Mouse (Mus musculus) forebrain, embryonic 11.5 days (tissue): ENCODE results near the gene Abi3. TPM values are rescaled to one million over a fixed set of nuclear protein-coding genes. Genes with fewer than 3 reads are reported as not detected.

Experiments
- ATAC-seq: fragments of 200-750 bp; cut with Nextera tagmentation; replicated peaks from 2 replicates; pipeline ENCODE4 v1.8.0; 2017; ENCODE audit warnings: moderate TSS enrichment; ENCODE audit not compliant: low FRiP score
- DNase-seq: peaks from one replicate; pipeline ENCODE4 v3.0.0-alpha.2; 2017; ENCODE audit warnings: low spot score
- H3K27ac ChIP-seq: fragments of 300-500 bp; sonication (generic); 2 replicates; pipeline ENCODE4 v1.5.1; 2014; ENCODE audit warnings: low read depth, low read length
- H3K27me3 ChIP-seq: fragments of 300-500 bp; sonication (generic); 2 replicates; pipeline ENCODE4 v1.6.1; 2014; ENCODE audit warnings: mild to moderate bottlenecking, low read length, mixed read lengths; ENCODE audit not compliant: control insufficient read depth, insufficient read depth
- H3K36me3 ChIP-seq: fragments of 300-500 bp; sonication (generic); 2 replicates; pipeline ENCODE4 v1.6.1; 2014; ENCODE audit warnings: mild to moderate bottlenecking, low read length, moderate library complexity, mixed read lengths; ENCODE audit not compliant: control insufficient read depth, insufficient read depth
- H3K4me1 ChIP-seq: fragments of 300-500 bp; sonication (generic); replicated peaks from 2 replicates; pipeline ENCODE4 v1.6.1; 2014; ENCODE audit warnings: low read length, mixed read lengths; ENCODE audit not compliant: control insufficient read depth, insufficient read depth
- H3K4me2 ChIP-seq: fragments of 300-500 bp; sonication (generic); 2 replicates; pipeline ENCODE4 v1.6.1; 2014; ENCODE audit warnings: low read depth, mild to moderate bottlenecking, low read length, moderate library complexity, mixed read lengths; ENCODE audit not compliant: severe bottlenecking
- H3K4me3 ChIP-seq: fragments of 300-500 bp; sonication (generic); 2 replicates; pipeline ENCODE4 v1.5.1; 2014; ENCODE audit warnings: low read depth, low read length
- H3K9ac ChIP-seq: fragments of 300-500 bp; sonication (generic); 2 replicates; pipeline ENCODE4 v1.6.1; 2014; ENCODE audit warnings: low read length
- H3K9me3 ChIP-seq: fragments of 300-500 bp; sonication (generic); 2 replicates; pipeline ENCODE4 v1.6.1; 2016; ENCODE audit warnings: low read length, mixed read lengths; ENCODE audit not compliant: control insufficient read depth
- WGBS: fragments of 180-500 bp; shearing (Covaris S2); extraction: QIAGEN DNeasy Blood & Tissue Kit; methylation state at CpG from one replicate; pipeline ENCODE4 v1.1.7; 2014; 5-methylcytosine and 5-hydroxymethylcytosine counted together
- polyA plus RNA-seq: library from polyadenylated mRNA; unstranded; fragments of >200 nt; fragmentation: Nextera tagmentation; extraction: Ambion mirVana; gene quantifications from 2 replicates; pipeline ENCODE4 v1.2.1, GENCODE M21; 2014

The Abi3 gene
- polyA plus RNA-seq, 1 experiment from 2014 or later: 1.1 TPM

GRCm38 (mm10) chr11:95860071-95860490 lies 17.8 kb upstream of the Abi3 start:
- no peak for DNase-seq
- no peaks in the 10 kb centered on the region for H3K27me3 ChIP-seq
- no peaks in the 10 kb centered on the region for H3K9me3 ChIP-seq
- no peaks in the 10 kb centered on the region for H3K36me3 ChIP-seq
- H3K27ac ChIP-seq: no peak overlapping the region
- H3K4me1 ChIP-seq: peaks cover 4% of the 10 kb centered on the region; the same call in 1 of the 2 replicates
- no peak for ATAC-seq
- H3K9ac ChIP-seq: peak overlapping the region; percentile 63
- peak overlapping the region; percentile 73 for H3K4me2 ChIP-seq
- peak overlapping the region; percentile 68 for H3K4me3 ChIP-seq
- WGBS: 44% methylated on average over 3 of the region's 3 CpGs

GRCm38 (mm10) chr11:95859468-95859855 lies 17.2 kb upstream of the Abi3 start:
- DNase-seq (peak; percentile 87), ATAC-seq (peak; percentile 69)
- H3K27ac ChIP-seq: peak overlapping the region; percentile 82; the same call in 1 of the 2 replicates
- peak overlapping the region; percentile 63 for H3K9ac ChIP-seq
- H3K36me3 ChIP-seq: no peaks in the 10 kb centered on the region
- peak overlapping the region; percentile 68 for H3K4me3 ChIP-seq
- under 1% methylated on average over 35 of the region's 35 CpGs for WGBS
- H3K4me1 ChIP-seq: peaks cover 4% of the 10 kb centered on the region; the same call in 1 of the 2 replicates
- peak overlapping the region; percentile 73 for H3K4me2 ChIP-seq
- H3K27me3 ChIP-seq: no peaks in the 10 kb centered on the region
- H3K9me3 ChIP-seq: no peaks in the 10 kb centered on the region

- WGBS: under 1% methylated on average over 58 of the region's 58 CpGs
- Histone ChIP-seq H3K4me3 (peak overlapping the region; percentile 68), H3K4me2 (peak overlapping the region; percentile 73), H3K4me1 (peaks cover 4% of the 10 kb centered on the region; the same call in 1 of the 2 replicates), H3K27me3 (no peaks in the 10 kb centered on the region), H3K36me3 (no peaks in the 10 kb centered on the region), H3K9ac (peak overlapping the region; percentile 64), H3K9me3 (no peaks in the 10 kb centered on the region), H3K27ac (peak overlapping the region; percentile 82)
- peak; percentile 97 for ATAC-seq
- peak; percentile 98 for DNase-seq
Measured at GRCm38 (mm10) chr11:95858528-95859467, 16.5 kb upstream of the Abi3 start.

GRCm38 (mm10) chr11:95857716-95858527 lies 15.6 kb upstream of the Abi3 start:
- Histone ChIP-seq H3K4me3 (peak overlapping the region; percentile 68), H3K9me3 (no peaks in the 10 kb centered on the region), H3K9ac (peak overlapping the region; percentile 64), H3K4me2 (peak overlapping the region; percentile 73), H3K27me3 (no peaks in the 10 kb centered on the region), H3K27ac (no peak overlapping the region), H3K36me3 (no peaks in the 10 kb centered on the region), H3K4me1 (peaks cover 4% of the 10 kb centered on the region; the same call in 1 of the 2 replicates)
- DNase-seq: no peak
- no peak for ATAC-seq
- 21% methylated on average over 21 of the region's 21 CpGs for WGBS

- WGBS: 80% methylated on average over 4 of the region's 4 CpGs
- H3K9me3 ChIP-seq: no peaks in the 10 kb centered on the region
- DNase-seq (no peak), ATAC-seq (no peak)
- peaks cover 4% of the 10 kb centered on the region; the same call in 1 of the 2 replicates for H3K4me1 ChIP-seq
- no peak overlapping the region for H3K4me3 ChIP-seq
- no peak overlapping the region for H3K9ac ChIP-seq
- H3K27me3 ChIP-seq: no peaks in the 10 kb centered on the region
- no peak overlapping the region for H3K27ac ChIP-seq
- H3K36me3 ChIP-seq: no peaks in the 10 kb centered on the region
- no peak overlapping the region for H3K4me2 ChIP-seq
Measured at GRCm38 (mm10) chr11:95857306-95857705, 15.0 kb upstream of the Abi3 start.

- no peak overlapping the region for H3K4me2 ChIP-seq
- H3K9ac ChIP-seq: no peak overlapping the region
- H3K27ac ChIP-seq: no peak overlapping the region
- no peak for DNase-seq
- no peaks in the 10 kb centered on the region for H3K9me3 ChIP-seq
- H3K4me1 ChIP-seq: no peaks in the 10 kb centered on the region; the same call in 1 of the 2 replicates
- H3K4me3 ChIP-seq: no peak overlapping the region
- no peaks in the 10 kb centered on the region for H3K27me3 ChIP-seq
- ATAC-seq: no peak
- no peaks in the 10 kb centered on the region for H3K36me3 ChIP-seq
- 66% methylated on average over 5 of the region's 5 CpGs for WGBS
Measured at GRCm38 (mm10) chr11:95853684-95854083, 11.4 kb upstream of the Abi3 start.

- WGBS: 84% methylated on average over 2 of the region's 2 CpGs
- Histone ChIP-seq H3K4me1 (no peaks in the 10 kb centered on the region), H3K4me2 (no peak overlapping the region), H3K36me3 (no peaks in the 10 kb centered on the region), H3K27me3 (no peaks in the 10 kb centered on the region), H3K4me3 (no peak overlapping the region), H3K9ac (no peak overlapping the region), H3K27ac (no peak overlapping the region), H3K9me3 (no peaks in the 10 kb centered on the region)
- DNase-seq (no peak), ATAC-seq (no peak)
Measured at GRCm38 (mm10) chr11:95850898-95851297, 8.6 kb upstream of the Abi3 start.

GRCm38 (mm10) chr11:95844935-95845334 lies 2.7 kb upstream of the Abi3 start:
- no peak overlapping the region for H3K27ac ChIP-seq
- H3K4me2 ChIP-seq: no peak overlapping the region
- DNase-seq: no peak
- ATAC-seq: no peak
- no peak overlapping the region for H3K4me3 ChIP-seq
- H3K4me1 ChIP-seq: no peaks in the 10 kb centered on the region
- H3K27me3 ChIP-seq: peaks cover 2% of the 10 kb centered on the region
- no peaks in the 10 kb centered on the region for H3K9me3 ChIP-seq
- WGBS: 78% methylated on average over 4 of the region's 4 CpGs
- H3K36me3 ChIP-seq: no peaks in the 10 kb centered on the region
- H3K9ac ChIP-seq: no peak overlapping the region
